Mouse (Mus musculus): ENCODE data around the gene Fkbp4. TPM values are rescaled to one million over a fixed set of nuclear protein-coding genes. Genes with fewer than 3 reads are reported as not detected.
"Not testable (repeated sequence)": the region's sequence is repeated elsewhere in the genome, so short reads cannot be mapped to it uniquely, and the experiment has no call there.

Fkbp4 gene
- polyA plus RNA-seq, 1 experiment from 2014 or later, result 156 TPM

DNA sequence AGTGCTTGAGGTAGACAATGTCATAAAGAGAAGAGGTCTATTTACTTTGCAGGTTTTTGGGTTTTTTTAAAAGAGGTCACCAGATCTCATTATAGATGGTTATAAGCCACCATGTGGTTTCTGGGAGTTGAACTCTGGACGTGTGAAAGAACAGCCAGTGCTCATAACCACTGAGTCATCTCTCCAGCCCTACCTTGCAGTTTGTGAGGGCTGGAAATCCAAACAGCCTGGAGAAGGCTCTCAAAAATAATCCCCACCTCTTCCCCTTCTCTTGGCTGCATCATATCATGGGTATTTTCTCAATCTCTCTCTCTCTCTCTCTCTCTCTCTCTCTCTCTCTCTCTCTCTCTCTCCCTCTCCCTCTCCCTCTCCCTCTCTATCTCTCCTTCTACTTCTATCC, 47.8 kb downstream of the Fkbp4 start:
- ATAC-seq (ENCODE audit: low read depth), result no peak
- no peak overlapping the region for H3K4me3 ChIP-seq (ENCODE audit: low read depth, low read length)
- H3K27ac ChIP-seq (ENCODE audit: low read length), result no peak overlapping the region
- no peaks in the 10 kb centered on the region for H3K27me3 ChIP-seq (ENCODE audit: control insufficient read depth, insufficient read depth, low read depth, low read length)
- H3K4me2 ChIP-seq (ENCODE audit: low read depth, low read length), result no peak overlapping the region
- H3K4me1 ChIP-seq (ENCODE audit: control insufficient read depth, low read depth, low read length), result no peaks in the 10 kb centered on the region
- WGBS (ENCODE audit: insufficient replicate concordance), result 7% methylated on average over 1 of the region's 1 CpGs
- H3K36me3 ChIP-seq (ENCODE audit: control insufficient read depth, insufficient read depth), result no peaks in the 10 kb centered on the region
- H3K9ac ChIP-seq (ENCODE audit: low read depth, low read length), result no peak overlapping the region
- no peaks in the 10 kb centered on the region for H3K9me3 ChIP-seq (replicated peaks; ENCODE audit: control insufficient read depth, low read length)

DNA sequence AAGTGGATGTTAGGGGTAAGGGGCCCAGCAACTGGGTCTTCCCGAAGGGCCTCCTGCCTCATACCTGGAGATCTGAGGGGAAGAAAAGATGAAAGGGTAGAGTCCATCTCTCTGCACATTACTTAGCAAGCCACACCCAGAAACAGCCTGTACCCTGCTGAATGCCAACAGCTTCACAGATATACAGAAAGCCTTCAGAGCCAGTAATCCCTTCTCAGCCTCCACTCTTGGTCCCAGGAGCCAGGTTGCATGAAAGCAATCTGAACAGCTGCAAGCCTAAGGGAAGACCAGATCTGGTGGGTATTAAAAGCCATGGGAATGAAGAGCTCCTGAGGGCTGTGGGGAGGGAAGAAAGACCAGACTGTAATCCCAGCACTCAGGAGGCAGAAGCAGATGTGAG, 49.3 kb downstream of the Fkbp4 start:
- WGBS (ENCODE audit: insufficient replicate concordance), result 54% methylated on average over 1 of the region's 1 CpGs
- no peak overlapping the region for H3K4me2 ChIP-seq (ENCODE audit: low read depth, low read length)
- H3K36me3 ChIP-seq (ENCODE audit: control insufficient read depth, insufficient read depth), result no peaks in the 10 kb centered on the region
- no peak overlapping the region for H3K27ac ChIP-seq (ENCODE audit: low read length)
- no peak for ATAC-seq (ENCODE audit: low read depth)
- H3K9ac ChIP-seq (ENCODE audit: low read depth, low read length), result no peak overlapping the region
- H3K4me3 ChIP-seq (ENCODE audit: low read depth, low read length), result no peak overlapping the region
- H3K9me3 ChIP-seq (replicated peaks; ENCODE audit: control insufficient read depth, low read length), result no peaks in the 10 kb centered on the region
- no peaks in the 10 kb centered on the region for H3K27me3 ChIP-seq (ENCODE audit: control insufficient read depth, insufficient read depth, low read depth, low read length)
- H3K4me1 ChIP-seq (ENCODE audit: control insufficient read depth, low read depth, low read length), result no peaks in the 10 kb centered on the region

GRCm38 (mm10) chr6:128385026-128385425, 53.5 kb downstream of the Fkbp4 start:
- Histone ChIP-seq H3K4me3 (ENCODE audit: low read depth, low read length) (no peak overlapping the region), H3K4me1 (ENCODE audit: control insufficient read depth, low read depth, low read length) (no peaks in the 10 kb centered on the region), H3K27ac (ENCODE audit: low read length) (no peak overlapping the region), H3K9me3 (replicated peaks; ENCODE audit: control insufficient read depth, low read length) (no peaks in the 10 kb centered on the region), H3K4me2 (ENCODE audit: low read depth, low read length) (no peak overlapping the region), H3K36me3 (ENCODE audit: control insufficient read depth, insufficient read depth) (no peaks in the 10 kb centered on the region), H3K27me3 (ENCODE audit: control insufficient read depth, insufficient read depth, low read depth, low read length) (no peaks in the 10 kb centered on the region), H3K9ac (ENCODE audit: low read depth, low read length) (no peak overlapping the region)
- no peak for ATAC-seq (ENCODE audit: low read depth)
- 53% methylated on average over 1 of the region's 1 CpGs for WGBS (ENCODE audit: insufficient replicate concordance)

- 33% methylated on average over 7 of the region's 7 CpGs for whole genome bisulfite sequencing (ENCODE audit: insufficient replicate concordance)
- no peaks in the 10 kb centered on the region for H3K36me3 ChIP-seq (ENCODE audit: control insufficient read depth, insufficient read depth)
- no peak overlapping the region for H3K4me3 ChIP-seq (ENCODE audit: low read depth, low read length)
- ATAC-seq (ENCODE audit: low read depth), result no peak
- no peaks in the 10 kb centered on the region for H3K27me3 ChIP-seq (ENCODE audit: control insufficient read depth, insufficient read depth, low read depth, low read length)
- H3K4me1 ChIP-seq (ENCODE audit: control insufficient read depth, low read depth, low read length), result no peaks in the 10 kb centered on the region
- H3K9ac ChIP-seq (ENCODE audit: low read depth, low read length), result no peak overlapping the region
- no peak overlapping the region for H3K27ac ChIP-seq (ENCODE audit: low read length)
- H3K4me2 ChIP-seq (ENCODE audit: low read depth, low read length), result no peak overlapping the region
- no peaks in the 10 kb centered on the region for H3K9me3 ChIP-seq (replicated peaks; ENCODE audit: control insufficient read depth, low read length)
Observed at GRCm38 (mm10) chr6:128383752-128384151, 54.7 kb downstream of the Fkbp4 start.

DNA sequence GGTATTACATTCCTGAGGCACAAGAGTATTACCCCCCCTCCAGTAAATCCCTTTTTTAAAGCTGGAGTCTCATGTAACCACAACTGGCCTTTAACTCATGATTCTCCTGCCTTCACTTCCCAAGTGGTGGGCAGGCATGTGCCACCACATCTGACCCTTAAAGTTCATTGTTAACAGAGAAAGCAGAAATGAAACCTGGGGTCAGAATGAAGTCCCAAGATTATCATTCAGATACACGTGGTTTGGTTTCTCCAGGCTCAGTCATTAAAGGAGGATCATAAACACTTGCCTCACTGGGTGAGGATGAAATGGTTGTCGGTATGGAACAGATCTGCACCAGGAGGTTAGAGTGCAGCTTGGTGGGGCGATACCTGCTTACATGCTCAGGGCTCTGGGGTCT, 57.2 kb downstream of the Fkbp4 start:
- ATAC-seq (ENCODE audit: low read depth), result no peak
- H3K27me3 ChIP-seq (ENCODE audit: control insufficient read depth, insufficient read depth, low read depth, low read length), result no peaks in the 10 kb centered on the region
- no peak overlapping the region for H3K27ac ChIP-seq (ENCODE audit: low read length)
- H3K4me3 ChIP-seq (ENCODE audit: low read depth, low read length), result no peak overlapping the region
- H3K4me1 ChIP-seq (ENCODE audit: control insufficient read depth, low read depth, low read length), result no peaks in the 10 kb centered on the region
- no peak overlapping the region for H3K9ac ChIP-seq (ENCODE audit: low read depth, low read length)
- H3K4me2 ChIP-seq (ENCODE audit: low read depth, low read length), result no peak overlapping the region
- H3K9me3 ChIP-seq (replicated peaks; ENCODE audit: control insufficient read depth, low read length), result no peaks in the 10 kb centered on the region
- H3K36me3 ChIP-seq (ENCODE audit: control insufficient read depth, insufficient read depth), result no peaks in the 10 kb centered on the region
- WGBS (ENCODE audit: insufficient replicate concordance), result 52% methylated on average over 3 of the region's 3 CpGs

- not testable (repeated sequence) for H3K27me3 ChIP-seq (ENCODE audit: control insufficient read depth, insufficient read depth, low read depth, low read length); H3K27ac ChIP-seq (ENCODE audit: low read length)
- 6% methylated on average over 1 of the region's 1 CpGs for WGBS (ENCODE audit: insufficient replicate concordance)
Observed at GRCm38 (mm10) chr6:128380594-128381167, 57.8 kb downstream of the Fkbp4 start.

More at GRCm38 (mm10) chr6:128380594-128381167, 57.8 kb downstream of the Fkbp4 start:
- H3K36me3 ChIP-seq (ENCODE audit: control insufficient read depth, insufficient read depth); ATAC-seq (ENCODE audit: low read depth); H3K9ac ChIP-seq (ENCODE audit: low read depth, low read length); H3K4me3 ChIP-seq (ENCODE audit: low read depth, low read length); H3K4me2 ChIP-seq (ENCODE audit: low read depth, low read length); H3K9me3 ChIP-seq (replicated peaks; ENCODE audit: control insufficient read depth, low read length); H3K4me1 ChIP-seq (ENCODE audit: control insufficient read depth, low read depth, low read length): not testable (repeated sequence)

Other genes with a start within 250 kb of the Fkbp4 start
- gene Tead4, start 137.9 kb downstream of the Fkbp4 start, polyA plus RNA-seq (2015; fragmentation: Nextera tagmentation; extraction: Ambion mirVana), result 0.44 and 0.51 TPM in 2 replicates
- 1.4 and 1.7 TPM in 2 replicates for gene Tulp3, start 82.8 kb downstream of the Fkbp4 start, polyA plus RNA-seq (2015; fragmentation: Nextera tagmentation; extraction: Ambion mirVana)
- 48.0 and 54.8 TPM in 2 replicates for gene Rhno1, start 75.8 kb downstream of the Fkbp4 start, polyA plus RNA-seq (2015; fragmentation: Nextera tagmentation; extraction: Ambion mirVana)
- gene Foxm1, start 75.7 kb downstream of the Fkbp4 start, polyA plus RNA-seq (2015; fragmentation: Nextera tagmentation; extraction: Ambion mirVana), result 14.4 and 17.3 TPM in 2 replicates
- not detected in 2 replicates for gene Tex52, start 63.2 kb downstream of the Fkbp4 start, polyA plus RNA-seq (2015; fragmentation: Nextera tagmentation; extraction: Ambion mirVana)
- gene Gm44596, start 63.2 kb downstream of the Fkbp4 start, polyA plus RNA-seq (2015; fragmentation: Nextera tagmentation; extraction: Ambion mirVana), result not detected in 2 replicates
- 4.1 and 4.7 TPM in 2 replicates for gene Nrip2, start 39.4 kb downstream of the Fkbp4 start, polyA plus RNA-seq (2015; fragmentation: Nextera tagmentation; extraction: Ambion mirVana)
- 10.5 and 11.9 TPM in 2 replicates for gene Itfg2, start 13.7 kb downstream of the Fkbp4 start, polyA plus RNA-seq (2015; fragmentation: Nextera tagmentation; extraction: Ambion mirVana)
- gene Pzp, start 88.0 kb upstream of the Fkbp4 start, polyA plus RNA-seq (2015; fragmentation: Nextera tagmentation; extraction: Ambion mirVana), result 674 and 844 TPM in 2 replicates
- gene A2ml1, start 142.9 kb upstream of the Fkbp4 start, polyA plus RNA-seq (2015; fragmentation: Nextera tagmentation; extraction: Ambion mirVana), result 47.2 and 49.7 TPM in 2 replicates
- 0.24 and 0.27 TPM in 2 replicates for gene Klrb1a, start 184.9 kb upstream of the Fkbp4 start, polyA plus RNA-seq (2015; fragmentation: Nextera tagmentation; extraction: Ambion mirVana)
- gene Clec2h, start 223.7 kb upstream of the Fkbp4 start, polyA plus RNA-seq (2015; fragmentation: Nextera tagmentation; extraction: Ambion mirVana), result 0.09 and 0.28 TPM in 2 replicates

All from liver, embryonic 16.5 days (tissue).